Mouse (Mus musculus): Measurements from ENCODE around the gene Gsap. TPM values are rescaled to one million over a fixed set of nuclear protein-coding genes. Genes with fewer than 3 reads are reported as not detected.
"Not testable (repeated sequence)": the region's sequence is repeated elsewhere in the genome, so short reads cannot be mapped to it uniquely, and the experiment has no call there.

The Gsap gene
- total RNA-seq, 2 experiments from 2014 or later = 6.6 TPM

GRCm38 (mm10) chr5:21255551-21256132 is 69.6 kb downstream of the Gsap start:
- DNase-seq (ENCODE audit: low spot score in 2 of 2) = no peak

- no peak for DNase-seq (ENCODE audit: low spot score in 2 of 2)
Observed at GRCm38 (mm10) chr5:21257126-21257525, 71.1 kb downstream of the Gsap start.

GRCm38 (mm10) chr5:21257806-21258205 is 71.8 kb downstream of the Gsap start:
- DNase-seq (ENCODE audit: low spot score in 2 of 2) = no peak

GRCm38 (mm10) chr5:21260746-21261145 is 74.7 kb downstream of the Gsap start:
- no peak for DNase-seq (ENCODE audit: low spot score in 2 of 2)

DNA sequence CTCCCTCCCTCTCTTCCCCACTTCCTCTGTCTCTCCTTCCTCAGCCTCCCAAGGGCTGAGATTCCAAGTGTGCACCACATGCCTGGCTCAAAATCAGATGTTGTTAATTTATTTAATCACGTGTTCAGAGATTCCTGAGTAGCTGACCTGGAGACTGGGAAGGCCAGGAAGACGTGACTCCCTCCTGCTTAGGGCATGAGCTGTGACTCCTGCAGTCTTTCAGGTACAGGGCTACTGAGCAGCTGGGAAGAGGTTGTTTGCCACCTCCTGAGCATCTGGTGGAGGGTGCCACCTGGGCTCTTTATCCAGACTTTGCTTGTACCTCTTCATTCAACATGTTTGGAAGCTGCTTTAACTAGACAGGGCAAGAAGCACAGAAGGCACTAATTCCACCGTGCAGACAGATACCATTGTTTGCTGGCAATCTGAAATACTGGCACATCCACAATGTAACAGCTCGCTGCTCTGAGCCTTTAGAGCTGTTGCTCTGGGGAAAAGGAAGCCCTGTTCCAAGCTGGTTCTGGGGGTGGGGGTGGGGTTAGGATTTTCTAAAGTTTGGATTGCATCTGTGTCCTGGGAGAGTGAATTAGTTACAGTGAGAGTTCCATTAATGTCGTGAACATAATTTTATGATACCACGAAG is 75.3 kb downstream of the Gsap start:
- no peak for DNase-seq (ENCODE audit: low spot score in 2 of 2)

DNA sequence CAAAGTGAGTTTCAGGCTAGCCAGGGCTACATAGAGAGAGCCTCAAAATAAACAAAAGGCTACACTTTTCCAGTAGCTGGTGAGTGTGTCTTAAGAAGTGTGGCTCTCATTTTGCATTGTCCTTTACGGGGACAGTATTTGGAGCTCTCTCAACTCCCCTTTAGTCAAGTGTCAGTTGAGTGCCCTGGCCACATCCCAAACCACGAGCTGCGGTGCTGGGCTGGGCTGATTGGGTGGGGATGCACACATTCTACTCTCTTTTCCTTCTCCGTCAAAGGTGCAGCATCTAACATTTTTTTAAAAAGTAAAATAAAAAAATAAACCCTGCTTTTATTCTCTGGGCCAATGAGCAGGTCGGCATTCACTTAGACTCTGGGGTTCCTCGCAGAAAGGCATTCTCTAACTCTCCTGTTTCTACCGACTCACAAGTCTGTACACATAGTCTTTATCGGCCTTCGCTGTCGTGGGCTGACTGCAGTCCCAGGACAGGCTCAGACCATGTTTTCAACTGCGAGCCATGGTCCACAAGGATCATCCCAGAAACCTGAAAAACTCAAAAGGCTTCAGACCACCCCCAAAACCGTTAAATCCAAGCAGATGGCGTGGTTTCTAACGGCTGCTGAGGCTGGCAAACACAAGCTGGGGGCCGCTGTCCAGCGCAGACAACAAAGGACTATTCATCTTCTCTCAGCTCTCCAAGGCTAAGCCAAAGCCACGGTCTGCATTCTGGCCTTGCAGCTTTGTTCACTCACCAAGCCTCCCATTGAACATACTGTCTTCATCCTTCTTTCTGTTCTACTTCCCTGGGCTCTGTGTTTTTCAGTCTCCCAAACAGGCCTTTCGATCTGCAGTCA is 77.4 kb downstream of the Gsap start:
- DNase-seq (ENCODE audit: low spot score in 2 of 2) = no peak

GRCm38 (mm10) chr5:21264352-21265021 is 78.4 kb downstream of the Gsap start:
- DNase-seq (ENCODE audit: low spot score in 2 of 2) = no peak

- DNase-seq (ENCODE audit: low spot score in 2 of 2) = peak; percentile 60 to 64
Observed at GRCm38 (mm10) chr5:21265049-21265448, 79.0 kb downstream of the Gsap start.

- DNase-seq (ENCODE audit: low spot score in 2 of 2) = no peak
Observed at GRCm38 (mm10) chr5:21267090-21267489, 81.0 kb downstream of the Gsap start.

DNA sequence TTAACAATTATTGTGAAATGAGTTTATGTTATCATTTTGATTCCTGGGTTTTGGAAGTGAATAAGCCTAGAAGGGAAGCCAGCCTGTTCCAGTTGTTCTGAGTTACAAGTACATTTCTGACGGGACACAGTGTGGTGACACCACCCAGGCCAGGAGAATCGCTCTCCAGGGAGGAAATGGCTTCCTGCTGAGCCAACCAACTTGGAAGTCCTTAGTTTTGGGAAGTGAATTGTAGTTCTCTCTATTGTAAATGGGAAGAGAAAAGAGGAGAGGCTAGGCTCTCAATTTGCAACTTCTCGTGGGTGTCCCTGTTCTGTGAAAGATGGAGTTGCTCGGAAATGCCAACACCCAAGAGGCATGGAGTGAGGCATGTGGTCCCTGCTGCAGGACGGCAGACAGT is 83.4 kb downstream of the Gsap start:
- DNase-seq (ENCODE audit: low spot score in 2 of 2) = no peak

DNA sequence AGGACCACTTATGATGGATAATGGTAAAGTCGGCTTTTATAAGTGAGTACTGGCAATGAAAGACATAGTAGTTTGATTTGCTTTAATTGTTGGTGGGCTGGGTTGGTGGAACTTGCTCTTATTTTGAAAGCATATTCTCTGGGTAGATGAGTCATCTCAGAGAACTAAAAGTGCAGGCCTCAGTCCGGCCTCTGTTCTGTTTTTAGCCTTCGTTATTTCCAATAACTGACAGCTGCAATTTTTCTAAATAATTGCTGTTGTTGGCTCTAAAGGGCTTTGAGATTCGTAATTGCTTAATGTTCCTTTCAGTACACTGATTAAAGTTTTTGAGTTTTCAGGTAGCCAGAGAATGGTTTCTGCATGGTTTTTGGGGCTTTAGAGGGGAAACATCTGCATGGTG is 84.7 kb downstream of the Gsap start:
- DNase-seq (ENCODE audit: low spot score in 2 of 2) = no peak

DNA sequence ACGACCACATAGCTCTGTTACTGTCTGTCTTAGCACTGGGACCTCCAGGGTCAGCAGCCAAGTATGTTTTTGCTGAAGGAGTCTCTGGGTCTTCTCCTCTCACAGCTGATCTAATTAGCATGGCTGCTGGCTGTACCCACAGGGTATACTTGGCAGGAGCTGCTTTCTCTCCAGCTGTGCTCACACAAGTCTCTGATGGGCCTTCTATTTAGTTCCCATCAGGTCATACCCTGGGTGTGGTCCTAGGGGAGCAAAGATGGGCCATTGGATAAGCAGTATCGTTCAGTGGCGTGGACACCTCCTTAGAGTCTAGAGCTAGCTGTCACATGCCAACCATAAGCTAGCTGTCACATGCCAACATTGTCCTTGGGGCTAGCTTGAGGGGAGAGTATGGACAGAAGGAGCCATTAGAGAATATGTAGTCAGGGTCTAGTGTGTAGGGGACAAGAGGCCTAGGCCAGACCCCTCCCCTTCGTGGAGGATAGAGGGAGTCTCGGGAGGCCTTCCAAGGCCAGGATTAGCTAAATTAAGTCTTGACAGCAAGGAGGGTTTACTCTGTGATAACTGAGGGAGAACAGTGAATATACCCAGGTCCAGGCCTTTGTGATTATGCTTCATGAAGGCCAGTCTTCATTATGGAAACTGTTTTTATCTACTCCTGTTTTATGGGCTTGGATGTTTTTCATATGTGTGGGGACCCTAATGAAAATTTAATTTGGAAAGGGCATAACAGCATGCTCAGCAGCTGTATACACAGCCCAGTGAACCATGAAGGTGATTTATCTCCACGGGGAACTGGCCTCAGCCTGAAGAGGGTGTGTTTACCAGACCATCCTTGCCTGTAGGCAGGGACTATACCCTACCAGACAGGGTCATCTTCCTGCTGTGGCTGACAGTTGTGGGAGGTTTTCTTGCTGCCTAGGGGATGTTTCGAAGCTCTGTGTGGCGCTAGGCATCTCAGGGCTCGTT is 85.6 kb downstream of the Gsap start:
- DNase-seq (ENCODE audit: low spot score in 2 of 2) = no peak

DNA sequence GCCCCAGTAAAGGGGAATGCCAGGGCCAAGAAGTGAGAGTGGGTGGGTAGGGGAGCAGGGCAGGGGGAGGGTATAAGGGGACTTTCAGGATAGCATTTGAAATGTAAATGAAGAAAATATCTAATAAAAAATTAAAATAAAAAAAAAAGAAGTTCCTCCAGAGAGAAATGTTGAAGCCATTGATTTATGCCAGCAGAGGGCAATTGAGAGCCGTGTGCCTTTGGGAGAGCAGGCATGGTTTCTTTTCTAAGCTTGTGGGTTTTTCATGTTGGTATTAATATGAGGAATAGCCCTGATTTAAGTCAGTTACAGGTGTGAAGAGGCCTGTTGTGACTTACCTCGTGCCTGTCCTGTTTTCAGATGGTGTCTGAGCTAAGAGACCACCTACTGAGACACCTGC is 91.6 kb downstream of the Gsap start:
- DNase-seq (ENCODE audit: low spot score in 2 of 2) = not testable (repeated sequence)

- no peak for DNase-seq (ENCODE audit: low spot score in 2 of 2)
Observed at GRCm38 (mm10) chr5:21283356-21284062, 97.5 kb downstream of the Gsap start.

DNA sequence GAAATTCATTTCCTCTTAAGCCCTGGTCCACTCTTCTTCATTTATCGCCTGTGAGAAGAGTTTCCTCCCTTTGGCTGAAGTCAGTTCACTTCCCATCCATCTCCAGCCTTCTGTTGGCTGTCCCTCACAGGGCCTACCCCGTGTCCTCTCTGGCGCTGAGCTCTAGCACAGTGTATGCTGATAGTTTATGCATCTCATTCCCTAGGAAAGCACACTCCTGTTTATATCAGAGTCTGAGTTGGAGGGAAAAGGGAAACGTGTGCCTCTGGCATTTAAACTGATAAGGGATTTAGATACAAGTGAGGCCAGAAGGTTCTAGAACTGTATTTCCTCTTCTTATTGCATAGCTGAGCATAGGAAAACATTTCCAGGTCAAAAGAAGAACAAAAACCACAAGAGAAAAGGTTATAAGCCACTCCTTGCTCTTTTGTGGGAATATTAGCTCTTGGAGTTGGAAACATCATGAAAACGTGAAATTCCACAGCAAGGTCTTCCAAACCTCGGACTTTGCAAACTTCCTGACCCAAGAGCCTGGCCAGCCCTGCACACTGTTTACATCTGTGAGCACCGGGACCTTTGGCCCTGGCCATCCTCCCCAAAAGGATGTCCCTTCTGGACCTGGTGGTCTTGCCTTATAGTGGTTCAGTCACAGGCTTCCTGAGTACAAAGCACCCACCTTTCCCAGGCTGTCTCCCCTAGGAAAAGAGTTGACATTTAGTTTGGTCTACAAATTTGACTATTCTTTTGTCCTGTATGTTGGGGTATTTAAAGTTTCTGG is 102.8 kb downstream of the Gsap start:
- no peak for DNase-seq (ENCODE audit: low spot score in 2 of 2)

- DNase-seq (ENCODE audit: low spot score in 2 of 2) = no peak
Observed at GRCm38 (mm10) chr5:21290594-21290993, 104.5 kb downstream of the Gsap start.

DNA sequence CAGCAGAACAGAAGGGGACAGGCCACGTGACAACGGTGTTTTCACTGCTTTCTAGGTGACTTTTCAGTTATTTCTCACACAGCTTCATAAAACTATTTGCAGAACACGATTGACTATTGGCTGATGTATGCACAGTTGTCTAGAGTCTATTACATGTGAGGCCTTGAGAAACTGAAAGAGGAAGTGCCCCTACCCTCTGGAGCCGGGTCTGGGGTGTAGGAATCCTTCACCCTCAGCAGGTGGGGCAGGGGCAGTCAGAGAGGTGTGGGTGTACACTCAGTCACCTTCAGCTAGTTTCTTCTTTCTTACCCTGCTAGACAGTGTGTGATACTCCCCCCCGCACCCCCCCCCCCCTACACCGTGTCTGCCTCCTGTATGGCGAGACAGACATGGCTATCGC is 109.6 kb downstream of the Gsap start:
- no peak for DNase-seq (ENCODE audit: low spot score in 2 of 2)

DNA sequence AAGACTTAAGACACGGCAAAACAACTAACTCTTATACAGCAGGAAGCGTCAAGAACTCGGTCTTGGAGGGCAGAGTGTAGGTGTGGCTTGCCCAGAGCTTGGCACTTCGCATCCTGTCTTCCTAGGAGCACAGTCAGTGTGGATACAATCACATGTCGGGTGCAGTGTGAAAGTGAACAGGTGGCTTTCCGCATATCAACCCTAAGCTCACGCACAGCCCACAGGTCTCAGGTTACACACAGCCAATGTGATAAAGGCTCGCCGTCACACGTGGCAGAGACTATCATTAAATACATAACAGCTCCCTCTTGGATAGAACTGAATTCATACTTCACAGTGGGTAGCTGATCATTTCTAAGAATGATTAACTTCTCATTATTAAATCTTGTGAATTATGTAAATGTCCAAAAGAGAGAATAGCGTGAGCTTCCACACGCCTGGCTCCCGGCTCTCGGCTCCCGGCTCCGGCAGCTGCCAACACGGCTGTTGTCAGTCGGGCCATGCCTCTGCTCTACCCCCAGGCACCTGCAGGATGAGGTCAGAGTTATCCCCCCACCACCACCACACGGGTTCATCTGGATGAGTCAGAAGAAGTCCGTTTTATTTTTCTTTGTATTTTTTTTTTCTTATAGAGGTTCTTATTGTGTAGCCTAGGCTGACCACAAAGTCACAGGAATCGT is 113.2 kb downstream of the Gsap start:
- DNase-seq (ENCODE audit: low spot score in 2 of 2) = no peak

GRCm38 (mm10) chr5:21300058-21300457 is 114.0 kb downstream of the Gsap start:
- DNase-seq (ENCODE audit: low spot score in 2 of 2) = no peak
